Mouse (Mus musculus) midbrain, embryonic 14.5 days (tissue): ENCODE results near the gene Six3. TPM values are rescaled to one million over a fixed set of nuclear protein-coding genes. Genes with fewer than 3 reads are reported as not detected.

ENCODE experiments used
- ATAC-seq: fragments of 200-750 bp; cut with Nextera tagmentation; 2 replicates; pipeline ENCODE4 v1.8.0; 2017; ENCODE audit warnings: moderate number of reproducible peaks, moderate library complexity; ENCODE audit not compliant: low FRiP score, low TSS enrichment
- DNase-seq: peaks from one replicate; pipeline ENCODE4 v3.0.0-alpha.2; 2015
- H3K27ac ChIP-seq: fragments of 300-500 bp; sonication (generic); replicated peaks from 2 replicates; pipeline ENCODE4 v1.5.1; 2014; ENCODE audit warnings: mild to moderate bottlenecking, low read depth, low read length, moderate library complexity
- H3K27me3 ChIP-seq: fragments of 300-500 bp; sonication (generic); 2 replicates; pipeline ENCODE4 v1.6.1; 2014; ENCODE audit warnings: low read length, control low read depth, mixed read lengths; ENCODE audit not compliant: control insufficient read depth, insufficient read depth
- H3K36me3 ChIP-seq: fragments of 300-500 bp; sonication (generic); 2 replicates; pipeline ENCODE4 v1.6.1; 2014; ENCODE audit warnings: low read length, control low read depth; ENCODE audit not compliant: control insufficient read depth, insufficient read depth
- H3K4me1 ChIP-seq: fragments of 300-500 bp; sonication (generic); 2 replicates; pipeline ENCODE4 v1.6.1; 2014; ENCODE audit warnings: mild to moderate bottlenecking, antibody characterized with exemption, low read length, control low read depth; ENCODE audit not compliant: control insufficient read depth, insufficient read depth
- H3K4me2 ChIP-seq: fragments of 300-500 bp; sonication (generic); 2 replicates; pipeline ENCODE4 v1.6.1; 2014; ENCODE audit warnings: mild to moderate bottlenecking, low read length, moderate library complexity
- H3K4me3 ChIP-seq: fragments of 300-500 bp; sonication (generic); replicated peaks from 2 replicates; pipeline ENCODE4 v1.5.1; 2014; ENCODE audit warnings: low read depth, low read length
- H3K9ac ChIP-seq: fragments of 300-500 bp; sonication (generic); replicated peaks from 2 replicates; pipeline ENCODE4 v1.6.1; 2014; ENCODE audit warnings: mild to moderate bottlenecking, low read length, moderate library complexity
- H3K9me3 ChIP-seq: fragments of 300-500 bp; sonication (generic); 2 replicates; pipeline ENCODE4 v1.6.1; 2016; ENCODE audit warnings: low read length, control low read depth, mixed read lengths; ENCODE audit not compliant: control insufficient read depth
- WGBS: fragments of 180-500 bp; shearing (Covaris S2); extraction: QIAGEN DNeasy Blood & Tissue Kit; methylation state at CpG from one replicate; pipeline ENCODE4 v1.1.7; 2014; 5-methylcytosine and 5-hydroxymethylcytosine counted together
- polyA plus RNA-seq: library from polyadenylated mRNA; unstranded; fragments of >200 nt; fragmentation: Nextera tagmentation; extraction: Ambion mirVana; gene quantifications from 2 replicates; pipeline ENCODE4 v1.2.1, GENCODE M21; 2014

The Six3 gene
- polyA plus RNA-seq, 1 experiment from 2014 or later = 19.9 TPM

- Histone ChIP-seq H3K27me3 (peaks cover 5% of the 10 kb centered on the region; the same call in 1 of the 2 replicates), H3K4me3 (no peak overlapping the region), H3K9ac (no peak overlapping the region), H3K9me3 (no peaks in the 10 kb centered on the region), H3K4me1 (no peaks in the 10 kb centered on the region), H3K27ac (no peak overlapping the region), H3K4me2 (no peak overlapping the region), H3K36me3 (no peaks in the 10 kb centered on the region)
- ATAC-seq (no peak), DNase-seq (no peak)
- WGBS = 59% methylated on average over 1 of the region's 1 CpGs
Measured at GRCm38 (mm10) chr17:85660016-85660415, 46.6 kb downstream of the Six3 start.

- DNase-seq (no peak), ATAC-seq (no peak)
Measured at GRCm38 (mm10) chr17:85661521-85661920, 48.1 kb downstream of the Six3 start.

GRCm38 (mm10) chr17:85664202-85664601 is 50.8 kb downstream of the Six3 start:
- DNase-seq (no peak), ATAC-seq (no peak)
- no peak overlapping the region for H3K27ac ChIP-seq
- H3K9me3 ChIP-seq = no peaks in the 10 kb centered on the region
- WGBS = 27% methylated on average over 2 of the region's 2 CpGs
- peaks cover 12% of the 10 kb centered on the region; the same call in 1 of the 2 replicates for H3K27me3 ChIP-seq
- H3K4me1 ChIP-seq = no peaks in the 10 kb centered on the region
- no peak overlapping the region for H3K4me3 ChIP-seq
- H3K9ac ChIP-seq = no peak overlapping the region
- peak overlapping the region; percentile 43; the same call in 1 of the 2 replicates for H3K4me2 ChIP-seq
- H3K36me3 ChIP-seq = no peaks in the 10 kb centered on the region

More at GRCm38 (mm10) chr17:85661521-85661920, 48.1 kb downstream of the Six3 start:
- 82% methylated on average over 5 of the region's 5 CpGs for WGBS
- Histone ChIP-seq H3K4me3 (no peak overlapping the region), H3K27ac (no peak overlapping the region), H3K36me3 (no peaks in the 10 kb centered on the region), H3K9ac (no peak overlapping the region), H3K4me2 (no peak overlapping the region), H3K9me3 (no peaks in the 10 kb centered on the region), H3K4me1 (no peaks in the 10 kb centered on the region), H3K27me3 (peaks cover 9% of the 10 kb centered on the region; the same call in 1 of the 2 replicates)

GRCm38 (mm10) chr17:85664618-85665320 is 51.4 kb downstream of the Six3 start:
- WGBS = 2% methylated on average over 20 of the region's 20 CpGs
- ATAC-seq (peak; percentile 43; the same call in 1 of the 2 replicates), DNase-seq (peak; percentile 93)
- no peaks in the 10 kb centered on the region for H3K4me1 ChIP-seq
- no peaks in the 10 kb centered on the region for H3K36me3 ChIP-seq
- 0 out of 2 replicates have a peak overlapping the region, but pooled peaks have one; percentile 6 for H3K4me3 ChIP-seq
- H3K4me2 ChIP-seq = peak overlapping the region; percentile 43
- peaks cover 12% of the 10 kb centered on the region; the same call in 1 of the 2 replicates for H3K27me3 ChIP-seq
- no peak overlapping the region for H3K27ac ChIP-seq
- H3K9me3 ChIP-seq = no peaks in the 10 kb centered on the region
- no peak overlapping the region for H3K9ac ChIP-seq

Other genes with a start within 250 kb of the Six3 start
- gene Six2, start 74.7 kb downstream of the Six3 start, polyA plus RNA-seq = 0.42 and 0.57 TPM in 2 replicates